Mouse (Mus musculus): ENCODE data around the gene Nup107. TPM values are rescaled to one million over a fixed set of nuclear protein-coding genes. Genes with fewer than 3 reads are reported as not detected.
A peak's percentile ranks its signal among the peaks of the same experiment; 100 is the strongest.

The Nup107 gene
- total RNA-seq, 2 experiments from 2014 or later = 9.1 to 11.0 TPM

DNA sequence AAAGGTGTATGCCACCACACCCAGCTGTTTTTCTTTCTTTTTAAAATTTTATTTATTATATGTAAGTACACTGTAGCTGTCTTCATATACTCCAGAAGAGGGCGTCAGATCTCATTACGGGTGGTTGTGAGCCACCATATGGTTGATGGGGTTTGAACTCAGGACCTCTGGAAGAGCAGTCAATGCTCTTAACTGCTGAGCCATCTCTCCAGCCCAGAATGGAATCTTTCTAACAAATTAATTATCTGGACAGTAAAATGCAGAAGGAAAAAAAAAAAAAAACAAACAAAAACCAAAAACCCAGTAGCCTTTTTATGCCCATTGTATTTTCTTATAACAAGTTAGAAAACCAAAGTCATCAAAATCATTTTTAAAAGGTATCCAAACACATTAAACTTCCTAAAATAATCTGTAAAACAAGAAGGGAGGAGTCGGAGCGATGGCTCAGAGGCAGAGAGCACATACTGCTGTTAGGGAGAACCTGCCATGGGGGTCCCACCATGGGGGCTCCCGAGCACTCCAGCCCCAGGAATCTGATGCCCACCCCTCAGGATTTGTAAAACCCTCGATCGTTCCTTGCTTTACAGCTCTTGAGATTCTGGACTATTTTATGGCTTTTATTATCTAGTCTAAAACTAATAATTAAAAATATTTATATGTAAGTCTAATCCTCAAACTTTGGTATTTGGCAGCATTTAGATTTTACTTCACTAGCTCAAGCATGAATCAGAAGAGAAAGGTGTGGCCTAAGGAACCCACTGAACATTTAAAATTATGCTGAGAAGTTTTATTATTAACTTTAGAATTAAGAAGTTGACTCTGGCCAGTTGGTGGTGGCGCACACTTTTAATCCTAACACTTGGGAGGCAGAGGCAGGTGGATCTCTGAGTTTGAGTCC, 38.5 kb downstream of the Nup107 start:
- DNase-seq (ENCODE audit: low spot score in 2 of 2) = no peak

DNA sequence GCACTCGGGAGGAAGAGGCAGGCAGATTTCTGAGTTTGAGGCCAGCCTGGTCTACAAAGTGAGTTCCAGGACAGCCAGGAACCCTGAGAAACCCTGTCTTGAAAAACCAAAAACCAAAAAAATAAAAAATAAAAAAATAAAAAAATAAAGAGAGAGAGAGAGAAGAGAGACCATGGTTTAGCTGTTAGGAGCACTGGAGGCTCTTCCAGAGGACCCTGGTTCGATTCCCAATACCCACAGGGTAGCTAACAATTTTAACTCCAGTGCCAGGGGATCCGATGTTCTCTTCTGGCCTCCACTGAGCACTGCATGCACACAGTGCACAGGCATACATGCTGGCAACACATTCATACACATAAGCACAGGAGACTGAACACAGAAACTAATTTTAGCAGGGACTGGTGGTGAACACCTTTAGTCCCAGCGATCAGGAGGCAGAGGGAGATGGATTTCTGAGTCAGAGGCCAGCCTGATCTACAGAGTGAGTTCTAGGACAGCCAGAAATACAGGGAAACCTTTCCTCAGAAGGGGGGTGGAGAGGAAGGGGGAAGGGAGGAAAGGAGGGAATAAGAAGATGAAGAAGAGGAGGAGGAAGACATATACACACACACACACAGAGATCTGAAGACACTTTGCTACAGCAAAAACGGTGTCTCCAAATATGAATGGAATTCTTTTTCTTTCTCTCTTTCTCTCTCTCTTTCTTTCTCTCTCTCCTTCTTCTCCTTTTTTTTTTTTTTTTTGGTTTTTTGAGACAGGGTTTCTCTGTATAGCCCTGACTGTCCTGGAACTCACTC, 39.5 kb downstream of the Nup107 start:
- no peak for DNase-seq (ENCODE audit: low spot score in 2 of 2)

DNA sequence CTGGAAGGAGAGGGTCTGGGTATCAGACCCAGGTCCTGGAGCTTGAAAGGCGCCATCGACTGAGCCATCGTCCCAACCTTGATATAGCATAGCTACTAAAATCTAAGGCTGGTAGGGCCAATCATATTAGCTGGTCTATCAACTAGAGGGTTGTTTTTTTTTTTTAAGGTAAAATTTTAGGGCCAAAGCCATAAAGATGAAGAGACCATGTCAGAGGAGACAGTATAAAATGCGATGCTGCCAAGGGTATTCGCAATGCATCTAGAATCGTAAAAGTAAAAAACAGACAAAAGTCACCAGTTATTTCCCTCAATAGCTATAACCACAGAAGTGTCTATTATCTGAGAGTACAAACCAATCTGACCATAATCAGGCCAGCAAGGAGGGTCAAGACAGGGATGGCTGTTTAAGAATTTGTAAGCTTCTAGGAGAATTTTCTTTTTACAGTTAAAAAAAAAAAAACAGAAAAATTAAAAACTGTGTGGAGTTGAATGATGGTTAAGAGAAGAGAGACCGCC, 40.1 kb downstream of the Nup107 start:
- no peak for DNase-seq (ENCODE audit: low spot score in 2 of 2)

DNA sequence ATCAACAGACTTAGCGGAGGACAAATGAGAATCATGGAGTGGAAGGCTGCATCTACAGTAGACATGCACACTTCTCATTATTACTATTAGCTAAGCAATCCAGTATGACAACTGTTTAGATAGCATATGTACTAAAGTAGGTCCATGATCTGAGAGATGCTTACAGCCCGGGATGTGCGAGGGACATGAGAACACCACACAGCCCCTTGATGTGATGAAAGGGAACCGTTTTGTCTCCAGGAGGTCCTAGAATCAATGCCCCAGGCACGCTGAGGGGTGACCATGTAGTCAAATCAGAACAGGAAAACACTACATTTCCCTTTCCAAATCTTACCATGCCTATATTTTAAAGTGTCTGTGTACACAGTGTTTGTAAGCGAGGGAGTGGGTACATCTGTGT, 40.8 kb downstream of the Nup107 start:
- no peak for DNase-seq (ENCODE audit: low spot score in 2 of 2)

DNA sequence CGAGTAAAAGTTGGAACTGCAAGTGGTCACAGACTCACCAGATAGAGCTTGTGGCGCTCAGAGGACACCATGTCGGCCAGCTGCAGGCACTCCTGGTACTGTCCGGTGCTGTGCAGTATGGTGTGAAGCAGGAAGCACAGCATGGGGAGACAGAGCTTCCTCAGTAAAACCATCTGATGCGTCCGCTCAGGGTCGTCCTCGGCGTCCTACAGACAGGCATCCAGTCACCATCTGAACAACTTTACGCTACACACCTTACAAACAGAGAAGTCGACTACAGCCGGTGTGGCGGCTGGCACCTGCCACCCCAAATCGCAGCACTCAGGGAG, 41.3 kb downstream of the Nup107 start:
- DNase-seq (ENCODE audit: low spot score in 2 of 2) = no peak

DNA sequence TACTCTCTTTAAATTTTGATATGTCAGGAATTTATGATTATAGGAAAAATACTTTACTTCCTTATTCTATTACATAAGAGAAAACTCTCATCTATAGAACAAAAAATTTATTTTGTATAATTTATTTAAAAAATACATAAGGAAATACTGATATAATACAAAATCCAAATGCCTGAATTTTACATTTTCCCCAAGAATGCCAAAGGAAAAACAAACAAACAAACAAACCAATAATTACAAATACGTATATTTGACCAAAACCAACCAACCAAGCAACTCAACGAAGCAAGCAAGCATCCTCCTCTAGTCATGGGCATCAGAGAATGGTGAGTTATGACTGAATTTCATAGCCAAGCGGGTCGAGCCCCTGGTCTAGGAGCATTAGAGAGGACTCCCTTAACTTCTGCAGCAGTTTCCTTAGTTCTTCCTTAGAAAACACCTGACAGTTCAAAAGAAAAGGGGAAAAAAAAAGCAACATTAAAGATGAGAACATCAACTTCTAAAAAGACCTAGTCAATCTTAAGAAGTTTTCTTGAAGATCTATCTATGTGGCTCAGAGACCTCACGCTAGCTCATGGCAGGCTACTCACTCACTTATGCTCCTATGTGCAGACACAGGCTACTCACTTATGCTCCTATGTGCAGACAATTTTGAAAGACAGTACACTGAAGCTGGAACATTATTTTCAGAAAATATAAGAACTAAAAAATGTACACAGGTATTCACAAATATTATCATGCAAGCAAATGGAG, 41.8 kb downstream of the Nup107 start:
- DNase-seq (ENCODE audit: low spot score in 2 of 2) = no peak

DNA sequence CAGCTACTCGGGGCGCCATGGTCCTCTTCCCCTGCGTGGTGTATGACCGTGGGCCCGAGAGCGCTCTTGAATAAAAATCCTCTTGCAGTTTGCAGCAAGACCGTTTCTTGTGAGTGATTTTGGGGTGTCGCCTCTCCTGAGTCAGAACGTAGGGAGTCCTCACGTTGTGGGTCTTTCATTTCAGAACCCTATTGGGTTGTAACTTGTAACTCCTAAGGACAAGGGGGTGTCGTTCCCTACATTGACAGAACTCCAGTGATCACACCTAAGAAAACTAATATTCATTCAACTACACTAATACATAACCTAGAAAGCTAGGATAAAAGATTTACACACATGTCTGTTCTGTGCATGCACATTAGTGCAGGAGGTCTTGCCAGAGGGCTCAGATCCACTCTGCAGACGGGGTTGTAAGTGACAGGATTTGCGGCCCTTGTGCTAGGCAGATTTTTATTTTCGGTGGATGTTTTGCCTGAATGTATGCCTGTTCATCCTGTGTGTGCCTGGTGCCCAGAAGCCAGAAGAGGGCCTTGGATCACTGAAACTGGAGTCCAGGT, 42.6 kb downstream of the Nup107 start:
- no peak for DNase-seq (ENCODE audit: low spot score in 2 of 2)

DNA sequence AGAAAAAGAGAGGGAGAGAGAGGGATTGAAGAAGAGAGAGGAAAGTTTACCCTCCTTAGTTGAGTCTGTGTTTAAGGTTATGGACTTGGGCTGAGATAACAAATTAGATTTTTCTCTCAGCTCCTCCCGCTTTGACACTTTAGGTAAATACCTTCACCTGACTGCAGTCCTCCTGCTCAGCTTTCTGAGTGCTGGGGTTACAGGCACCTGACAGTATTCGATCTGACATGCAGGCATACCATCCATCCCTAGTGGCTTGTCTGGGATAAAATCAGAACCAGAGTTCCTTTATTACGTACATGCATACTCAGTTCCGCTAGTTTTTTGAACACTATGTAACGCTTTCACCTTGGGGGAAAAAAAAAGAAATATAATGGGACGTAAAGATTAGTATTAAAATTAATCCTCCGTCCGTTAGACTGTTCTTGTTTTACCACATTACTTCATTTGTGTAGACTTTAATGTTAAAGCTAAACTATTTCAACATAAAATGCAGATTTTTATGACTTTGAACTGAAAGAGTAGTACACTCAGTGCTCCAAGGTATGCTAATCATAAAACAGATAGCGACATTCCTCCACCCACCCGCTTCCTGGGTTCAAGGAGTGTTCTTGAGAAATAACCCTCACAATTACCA, 43.3 kb downstream of the Nup107 start:
- no peak for DNase-seq (ENCODE audit: low spot score in 2 of 2)

DNA sequence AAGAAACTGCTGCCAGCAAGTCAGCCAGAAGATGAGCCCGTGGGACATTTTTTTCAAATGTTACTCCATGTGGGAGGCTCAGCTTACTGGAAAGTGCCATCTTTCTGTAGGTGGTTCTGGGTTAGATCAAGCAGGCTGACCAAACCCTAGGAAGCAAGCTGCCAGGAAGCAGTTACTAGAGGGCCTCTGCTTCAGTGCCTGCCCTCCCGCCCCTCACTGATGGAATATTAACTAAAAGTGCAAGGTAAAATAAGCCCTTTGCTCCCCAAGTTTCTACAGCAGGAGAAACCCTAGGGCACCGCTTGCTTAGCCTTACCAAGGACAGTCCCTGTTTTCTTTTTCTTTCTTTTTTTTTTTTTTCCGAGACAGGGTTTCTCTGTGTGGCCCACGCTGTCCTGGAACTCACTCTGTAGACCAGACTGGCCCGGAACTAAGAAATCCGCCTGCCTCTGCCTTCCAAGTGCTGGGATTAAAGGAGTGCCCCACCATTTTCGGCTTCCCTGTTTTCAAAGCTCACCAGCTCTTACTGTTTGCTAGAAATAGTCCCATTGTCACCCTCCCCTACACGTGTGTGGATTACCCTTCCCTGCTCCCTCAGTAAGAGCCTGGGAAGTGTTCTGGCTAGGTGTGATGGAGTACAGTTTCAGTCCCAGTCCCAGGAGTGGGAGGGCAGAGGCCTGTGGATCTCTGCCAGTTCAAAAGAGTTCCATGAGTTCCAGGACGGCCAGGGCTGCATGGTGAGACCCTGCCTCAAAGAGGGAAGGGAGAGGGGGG, 44.0 kb downstream of the Nup107 start:
- no peak for DNase-seq (ENCODE audit: low spot score in 2 of 2)

DNA sequence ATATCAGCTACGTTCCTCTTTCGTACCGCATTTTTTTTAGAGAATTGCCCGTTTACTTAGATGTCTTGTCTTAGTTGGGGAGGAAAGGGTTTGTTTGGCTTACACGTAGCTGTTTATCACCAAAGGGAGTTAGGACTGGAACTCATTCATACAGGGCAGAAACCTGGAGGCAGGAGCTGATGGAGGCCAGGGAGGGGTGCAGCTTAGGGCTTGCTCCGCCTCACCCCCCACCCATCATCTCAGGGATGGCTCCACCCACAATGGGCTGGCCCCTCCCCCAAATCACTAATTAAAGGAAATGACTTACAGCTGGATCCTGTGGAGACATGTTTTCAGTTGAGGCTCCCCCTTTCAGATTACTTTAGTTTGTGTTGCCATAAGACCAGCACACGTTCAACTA, 44.8 kb downstream of the Nup107 start:
- DNase-seq (ENCODE audit: low spot score in 2 of 2) = no peak

DNA sequence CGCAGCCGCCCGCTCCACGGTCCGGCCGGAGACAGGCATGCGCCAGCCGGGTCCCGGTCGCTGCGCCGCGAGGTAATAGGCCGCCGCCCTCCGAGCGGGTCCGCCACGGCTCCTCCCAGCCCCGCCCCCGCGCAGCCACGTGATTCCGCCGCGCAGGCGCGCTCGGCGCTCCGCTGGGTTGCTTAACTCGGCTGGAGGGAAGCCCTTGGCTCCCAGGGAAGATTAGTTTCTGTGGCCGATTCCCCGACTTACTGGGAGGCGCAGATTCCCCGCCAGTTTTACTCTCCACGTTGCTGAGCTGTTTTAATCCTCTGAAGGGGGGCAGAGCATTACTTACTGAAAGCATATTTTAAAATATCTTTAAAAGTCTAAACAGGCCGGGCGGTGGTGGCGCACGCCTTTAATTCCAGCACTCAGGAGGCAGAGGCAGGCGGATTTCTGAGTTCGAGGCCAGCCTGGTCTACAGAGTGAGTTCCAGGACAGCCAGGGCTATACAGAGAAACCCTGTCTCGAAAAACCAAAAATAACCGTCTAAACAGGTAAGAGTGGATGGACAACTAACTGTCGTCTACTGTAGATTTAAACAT, 46.1 kb downstream of the Nup107 start, which contains the start of gene Slc35e3:
Slc35e3 (minus strand) TSS at position 69 of the 587 bp plus-strand sequence.
- peak; percentile 99 to 100 for DNase-seq (ENCODE audit: low spot score in 2 of 2)

DNA sequence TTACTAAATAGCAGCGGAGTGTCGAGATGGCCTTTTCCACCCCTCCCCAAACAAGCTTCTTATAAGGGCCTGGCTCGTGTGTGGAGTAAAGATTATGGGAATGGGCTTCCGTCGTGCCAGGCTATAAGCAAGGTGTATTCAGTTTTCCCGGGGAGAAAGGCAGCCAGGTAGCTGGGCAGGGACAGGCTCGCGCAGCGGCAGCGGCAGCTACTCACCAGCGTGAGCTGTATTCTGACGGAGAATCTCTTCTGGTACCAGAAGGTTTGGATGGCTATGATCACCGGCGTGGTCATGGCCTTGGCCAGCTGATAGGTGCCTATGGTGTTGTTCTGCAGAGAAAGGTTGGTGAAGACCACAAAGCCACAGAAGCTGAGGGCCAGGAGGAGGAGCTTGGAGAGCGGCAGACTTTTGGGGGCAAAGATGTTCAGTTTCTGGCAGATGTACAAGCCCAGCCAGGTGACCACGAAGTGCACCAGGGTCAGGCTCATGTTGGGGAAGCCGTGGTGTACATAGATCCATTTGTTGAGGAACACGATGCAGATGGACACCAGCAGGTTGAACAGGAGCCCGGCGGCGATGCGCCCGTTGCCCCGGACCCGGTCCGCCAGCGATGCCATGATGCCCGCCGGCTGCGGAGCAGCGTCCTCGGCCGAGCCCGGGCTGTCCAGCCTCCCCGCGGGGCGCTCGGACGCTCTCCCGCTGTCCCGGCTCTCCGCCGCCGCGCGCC, 46.8 kb downstream of the Nup107 start:
- peak in 1 of 2 experiments; percentile 21 for DNase-seq (ENCODE audit: low spot score in 2 of 2)

DNA sequence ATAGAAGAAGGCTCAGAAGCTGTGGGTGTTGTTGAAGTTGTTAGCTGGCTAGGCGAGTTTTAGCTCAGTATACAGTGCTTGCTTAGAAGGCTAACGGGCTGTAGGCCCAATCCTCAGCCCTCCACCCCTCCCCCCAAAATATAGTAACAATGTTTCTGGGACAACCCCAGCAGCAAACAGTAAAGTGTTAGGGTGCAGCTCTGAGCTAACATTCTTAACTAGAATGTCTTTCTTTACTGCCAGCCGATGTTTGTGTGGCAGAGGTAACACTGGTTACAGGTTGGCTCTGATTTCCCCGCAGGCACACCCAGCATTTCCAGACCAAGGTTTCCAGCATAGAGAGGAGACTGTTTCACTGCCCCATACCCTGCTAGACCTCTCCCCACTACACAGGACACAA, 48.6 kb downstream of the Nup107 start:
- no peak for DNase-seq (ENCODE audit: low spot score in 2 of 2)

DNA sequence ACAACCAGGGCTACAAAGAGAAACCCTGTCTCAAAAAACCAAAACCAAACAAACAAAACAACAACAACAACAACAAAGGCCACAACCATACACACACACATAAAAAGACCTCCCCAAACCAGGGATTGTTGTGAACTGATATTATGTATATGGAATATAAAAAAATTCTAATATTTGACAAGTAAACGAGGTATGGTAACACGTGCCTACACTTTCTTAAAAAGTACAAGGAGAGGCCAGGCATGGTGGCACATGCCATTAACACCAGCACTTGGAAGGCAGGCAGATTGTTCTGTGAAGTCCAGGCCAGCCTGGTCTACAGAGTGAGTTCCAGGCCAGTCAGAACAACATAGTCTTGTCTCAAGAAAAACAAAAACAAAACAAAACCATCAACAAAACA, 49.3 kb downstream of the Nup107 start:
- DNase-seq (ENCODE audit: low spot score in 2 of 2) = no peak

DNA sequence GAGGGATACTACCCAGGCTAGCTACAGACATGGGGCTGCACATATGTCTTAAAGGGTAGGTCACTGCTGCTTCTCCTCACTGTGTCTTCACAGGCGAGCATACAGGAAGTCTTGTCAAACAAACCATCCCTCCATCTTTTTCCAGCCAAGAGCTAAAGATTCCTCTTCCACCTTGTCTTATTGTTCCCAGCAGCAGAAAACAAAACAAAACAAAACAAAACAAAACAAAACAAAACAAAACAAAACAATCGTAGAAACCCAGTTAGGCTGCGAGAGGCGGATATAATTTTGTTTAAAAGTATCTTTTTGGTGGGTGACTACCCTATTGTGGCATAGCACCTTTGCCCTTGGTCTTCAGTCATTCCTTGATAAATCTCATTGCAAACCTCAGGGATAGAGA, 49.9 kb downstream of the Nup107 start:
- no peak for DNase-seq (ENCODE audit: low spot score in 2 of 2)

DNA sequence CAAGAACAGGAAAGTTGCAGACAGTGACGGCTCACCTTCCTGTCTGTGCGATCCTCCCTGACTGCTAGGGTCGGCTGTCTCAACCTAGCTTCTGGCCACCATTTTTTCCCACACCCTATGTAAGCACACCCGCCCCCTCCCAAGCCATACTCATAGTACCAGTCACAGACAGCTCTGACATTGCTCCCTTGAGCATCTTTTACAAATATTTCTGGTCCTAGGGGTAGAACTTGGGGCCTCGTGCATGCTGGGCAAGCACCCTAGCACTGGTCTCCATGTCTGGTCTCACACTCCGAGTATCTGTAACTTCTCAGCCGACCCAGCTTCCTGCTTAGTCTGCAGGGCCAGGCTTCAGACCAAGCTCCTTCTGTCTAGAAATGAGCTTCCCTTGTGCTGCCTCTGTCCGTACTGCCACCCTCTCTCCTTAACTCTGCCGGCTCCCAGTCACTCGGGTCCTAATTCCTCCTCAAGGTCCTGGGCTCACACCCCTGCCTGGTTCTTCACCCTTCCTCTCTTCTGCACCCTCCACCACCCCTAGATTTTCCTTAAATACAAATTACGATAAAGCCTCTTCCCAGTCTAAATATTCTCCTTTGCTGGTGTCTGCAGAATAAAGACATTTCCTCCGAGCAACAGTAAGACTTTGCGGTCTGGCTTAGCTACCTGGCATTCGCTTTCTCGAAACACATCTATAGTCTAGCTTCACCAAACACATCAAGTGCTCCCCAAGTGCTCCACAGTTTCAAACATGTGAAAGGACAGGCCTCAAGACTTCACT, 50.6 kb downstream of the Nup107 start:
- no peak for DNase-seq (ENCODE audit: low spot score in 2 of 2)

DNA sequence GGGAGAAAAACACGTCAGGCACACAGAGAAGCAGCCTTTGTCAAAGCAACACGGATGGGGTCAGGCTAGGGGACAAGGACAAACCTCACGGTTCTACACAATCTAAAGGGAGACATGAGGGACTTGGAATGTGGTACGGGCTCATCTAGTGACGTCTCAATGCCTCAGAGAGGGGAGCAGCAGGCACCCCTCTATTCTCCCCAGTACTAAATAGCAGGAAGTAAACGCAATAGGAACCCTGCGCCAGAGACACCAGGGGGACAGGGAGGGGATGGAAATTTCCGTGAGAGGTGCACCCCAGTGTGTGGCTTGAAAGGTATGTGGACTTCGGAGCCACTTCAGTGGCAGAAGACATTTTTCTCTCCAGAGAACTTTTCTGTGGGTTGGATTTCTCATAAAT, 51.6 kb downstream of the Nup107 start:
- DNase-seq (ENCODE audit: low spot score in 2 of 2) = no peak

DNA sequence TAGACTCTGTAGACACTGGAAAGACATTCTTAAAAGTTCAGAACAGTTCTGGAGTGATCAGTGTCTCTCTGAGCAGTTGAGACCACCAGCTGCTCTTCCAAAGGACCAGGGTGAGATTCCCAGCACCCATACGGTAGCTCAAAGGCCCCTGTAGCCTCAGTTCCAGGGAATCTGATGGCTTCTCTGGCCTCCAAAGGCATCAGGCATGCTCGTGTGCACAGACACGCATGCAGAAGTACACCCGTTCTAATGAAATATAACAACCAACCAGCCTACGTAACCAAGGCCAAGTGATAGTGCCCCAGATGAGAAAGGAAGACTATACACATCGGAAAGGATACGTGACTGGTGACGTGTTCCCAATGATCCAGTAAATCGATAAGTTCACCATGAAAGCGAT, 52.3 kb downstream of the Nup107 start:
- no peak for DNase-seq (ENCODE audit: low spot score in 2 of 2)
